Mouse (Mus musculus): ENCODE measurements around the gene Olfr180. TPM values are rescaled to one million over a fixed set of nuclear protein-coding genes. Genes with fewer than 3 reads are reported as not detected.

Gene Olfr180
- not detected in 2 replicates for polyA plus RNA-seq (2015; fragmentation: Nextera tagmentation; extraction: Ambion mirVana)

DNA sequence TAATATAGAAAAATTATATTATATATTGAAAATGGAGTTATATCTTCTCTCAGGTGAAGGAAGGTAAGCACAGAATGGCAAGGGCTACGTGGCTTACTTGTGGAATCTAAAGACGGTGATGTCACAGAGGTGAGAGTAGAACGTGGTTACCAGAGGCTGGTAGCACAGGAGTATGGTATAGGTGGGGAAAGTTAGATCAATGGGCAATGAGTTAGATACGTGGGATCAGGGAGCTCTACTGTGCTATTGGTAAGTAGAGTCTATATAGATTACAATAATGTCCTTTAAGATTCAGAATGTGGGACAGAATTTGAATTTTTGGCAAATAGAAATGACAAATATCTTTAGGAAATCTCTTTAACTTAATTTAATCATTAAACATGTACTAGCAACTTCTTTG is at the start of gene Olfr180:
Gene Olfr180 (minus strand): TSS at position 101 of the 400 bp plus-strand sequence.
- no peaks in the 10 kb centered on the region for H3K4me1 ChIP-seq
- H3K4me3 ChIP-seq (replicated peaks): no peak within 1 kb of the TSS
- H3K9ac ChIP-seq (replicated peaks): no peak within 1 kb of the TSS
- no peak within 1 kb of the TSS for H3K27ac ChIP-seq (replicated peaks)
- no peaks in the 10 kb centered on the region for H3K27me3 ChIP-seq (replicated peaks)
- no peaks in the 10 kb centered on the region for H3K9me3 ChIP-seq (replicated peaks)
- no peak for ATAC-seq (ENCODE audit: low FRiP score)
- no peaks in the 10 kb centered on the region for H3K36me3 ChIP-seq
- WGBS: 85% methylated on average over 4 of the region's 4 CpGs
- H3K4me2 ChIP-seq: no peak within 1 kb of the TSS

DNA sequence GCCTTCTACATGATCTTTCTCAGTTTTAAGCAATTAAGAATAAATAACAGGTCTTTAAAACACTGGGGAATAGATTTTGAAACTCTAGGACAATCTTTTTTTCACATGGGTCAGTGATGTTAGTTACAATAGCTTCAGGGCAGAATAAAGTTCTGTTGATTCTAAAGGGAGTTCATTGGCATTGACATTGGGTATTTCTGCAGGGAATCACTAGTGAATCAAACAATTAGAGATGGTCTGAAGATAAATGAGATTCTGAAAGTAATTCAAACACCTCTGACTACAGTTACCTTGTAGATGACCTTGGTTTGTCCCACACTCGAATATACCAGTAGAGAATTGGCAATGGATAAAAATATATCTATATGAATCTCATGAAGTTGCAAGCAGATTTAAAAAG is 537 bp downstream of the Olfr180 start, which contains the start of gene Olfr181:
Gene Olfr181 (minus strand): TSS at position 101 of the 400 bp plus-strand sequence.
- H3K36me3 ChIP-seq: no peaks in the 10 kb centered on the region
- H3K27ac ChIP-seq (replicated peaks): no peak within 1 kb of the TSS
- H3K4me1 ChIP-seq: no peaks in the 10 kb centered on the region
- WGBS: 77% methylated on average over 1 of the region's 1 CpGs
- H3K27me3 ChIP-seq (replicated peaks): no peaks in the 10 kb centered on the region
- no peak within 1 kb of the TSS for H3K4me3 ChIP-seq (replicated peaks)
- no peak within 1 kb of the TSS for H3K4me2 ChIP-seq
- H3K9me3 ChIP-seq (replicated peaks): no peaks in the 10 kb centered on the region
- H3K9ac ChIP-seq (replicated peaks): no peak within 1 kb of the TSS
- no peak for ATAC-seq (ENCODE audit: low FRiP score)

DNA sequence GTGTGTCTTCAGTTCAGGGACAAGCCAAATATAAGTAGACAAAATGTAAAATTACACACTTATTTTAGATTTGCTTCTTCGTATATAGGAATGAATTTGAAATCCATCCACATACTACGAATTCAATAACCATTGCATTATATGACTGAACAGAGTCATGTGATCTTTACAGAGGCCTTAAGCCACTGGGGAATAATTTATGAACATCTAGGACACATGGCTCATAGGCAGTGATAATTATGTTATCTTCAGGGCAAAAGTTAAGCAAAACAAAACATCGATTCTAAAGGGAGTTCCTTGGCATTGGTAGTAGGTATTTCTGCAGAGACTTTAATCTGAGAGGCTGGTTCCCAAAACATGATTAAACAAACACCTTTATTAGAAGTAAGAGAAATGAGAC is 37.2 kb downstream of the Olfr180 start, which contains the start of gene Olfr178:
Gene Olfr178 (minus strand): TSS at position 101 of the 400 bp plus-strand sequence.
- 92% methylated on average over 3 of the region's 3 CpGs for WGBS
- Histone ChIP-seq H3K4me3 (replicated peaks) (no peak within 1 kb of the TSS), H3K27me3 (replicated peaks) (no peaks in the 10 kb centered on the region), H3K4me1 (no peaks in the 10 kb centered on the region), H3K4me2 (no peak within 1 kb of the TSS), H3K27ac (replicated peaks) (no peak within 1 kb of the TSS), H3K9ac (replicated peaks) (no peak within 1 kb of the TSS), H3K36me3 (no peaks in the 10 kb centered on the region), H3K9me3 (replicated peaks) (no peaks in the 10 kb centered on the region)
- no peak for ATAC-seq (ENCODE audit: low FRiP score)

DNA sequence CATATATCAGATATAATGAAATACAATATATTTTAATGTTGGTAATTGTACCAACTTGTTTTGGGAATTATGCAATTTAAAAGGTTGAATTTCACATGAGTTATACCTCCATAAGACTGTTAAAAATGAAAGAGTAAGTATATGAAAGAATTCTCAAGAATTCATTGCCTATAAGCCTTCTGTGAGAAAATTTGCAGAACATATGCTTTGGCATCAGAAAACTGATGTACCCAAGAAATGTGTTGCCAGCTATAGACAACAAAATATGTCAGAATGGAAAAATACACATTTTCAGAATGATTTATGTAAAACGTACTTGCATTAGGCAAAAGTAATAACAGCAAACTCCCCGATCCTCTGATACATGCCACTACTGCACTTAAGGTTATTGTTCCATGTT is 44.8 kb downstream of the Olfr180 start:
- ATAC-seq (ENCODE audit: low FRiP score): no peak

DNA sequence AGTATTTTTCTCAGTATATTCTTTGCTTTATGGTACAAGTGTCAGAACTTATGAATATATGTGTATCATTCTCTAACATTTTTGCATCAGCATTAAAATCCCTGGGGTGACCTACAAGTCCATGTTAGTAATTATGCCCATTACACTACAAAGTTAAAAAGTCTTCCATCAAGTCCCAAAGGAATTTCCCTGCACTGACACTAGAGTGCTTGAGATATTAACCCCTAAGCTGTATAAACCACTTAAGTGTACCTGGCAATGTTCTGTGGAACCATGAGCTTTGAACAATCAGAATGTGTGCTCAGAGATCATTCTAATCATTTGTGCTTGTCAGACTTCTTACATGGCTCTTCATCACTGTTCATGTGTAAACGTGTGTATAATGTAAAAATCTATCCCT is 54.5 kb downstream of the Olfr180 start, which contains the start of gene Olfr177:
Gene Olfr177 (minus strand): TSS at position 101 of the 400 bp plus-strand sequence.
- no peak within 1 kb of the TSS for H3K4me2 ChIP-seq
- no peak within 1 kb of the TSS for H3K4me3 ChIP-seq (replicated peaks)
- WGBS: 49% methylated on average over 1 of the region's 1 CpGs
- no peak for ATAC-seq (ENCODE audit: low FRiP score)
- no peaks in the 10 kb centered on the region for H3K4me1 ChIP-seq
- no peak within 1 kb of the TSS for H3K9ac ChIP-seq (replicated peaks)
- no peaks in the 10 kb centered on the region for H3K36me3 ChIP-seq
- H3K9me3 ChIP-seq (replicated peaks): no peaks in the 10 kb centered on the region
- no peaks in the 10 kb centered on the region for H3K27me3 ChIP-seq (replicated peaks)
- H3K27ac ChIP-seq (replicated peaks): no peak within 1 kb of the TSS

More for the DNA sequence above, 44.8 kb downstream of the Olfr180 start:
- Histone ChIP-seq H3K4me1 (no peaks in the 10 kb centered on the region), H3K36me3 (no peaks in the 10 kb centered on the region), H3K4me2 (no peak overlapping the region), H3K4me3 (replicated peaks) (no peak overlapping the region), H3K9ac (replicated peaks) (no peak overlapping the region), H3K9me3 (replicated peaks) (no peaks in the 10 kb centered on the region), H3K27ac (replicated peaks) (no peak overlapping the region), H3K27me3 (replicated peaks) (no peaks in the 10 kb centered on the region)
- 92% methylated on average over 2 of the region's 2 CpGs for WGBS

Other genes with a start within 250 kb of the Olfr180 start
- gene Gpr15, start 210.3 kb downstream of the Olfr180 start, polyA plus RNA-seq (2015; fragmentation: Nextera tagmentation; extraction: Ambion mirVana): 0.56 TPM in 1 of 2 replicates, not detected in the other
- 141 TPM in 2 replicates for gene Cldnd1, start 201.5 kb downstream of the Olfr180 start, polyA plus RNA-seq (2015; fragmentation: Nextera tagmentation; extraction: Ambion mirVana)
- not detected in 2 replicates for gene Olfr172, start 166.2 kb downstream of the Olfr180 start, polyA plus RNA-seq (2015; fragmentation: Nextera tagmentation; extraction: Ambion mirVana)
- gene Olfr173, start 129.1 kb downstream of the Olfr180 start, polyA plus RNA-seq (2015; fragmentation: Nextera tagmentation; extraction: Ambion mirVana): not detected in 2 replicates
- gene Olfr175-ps1, start 102.6 kb downstream of the Olfr180 start, polyA plus RNA-seq (2015; fragmentation: Nextera tagmentation; extraction: Ambion mirVana): not detected in 2 replicates
- gene Olfr177, start 54.6 kb downstream of the Olfr180 start, polyA plus RNA-seq (2015; fragmentation: Nextera tagmentation; extraction: Ambion mirVana): not detected in 2 replicates
- gene Olfr178, start 37.3 kb downstream of the Olfr180 start, polyA plus RNA-seq (2015; fragmentation: Nextera tagmentation; extraction: Ambion mirVana): not detected in 2 replicates
- not detected in 2 replicates for gene Olfr181, start 637 bp downstream of the Olfr180 start, polyA plus RNA-seq (2015; fragmentation: Nextera tagmentation; extraction: Ambion mirVana)
- gene Olfr183, start 66.0 kb upstream of the Olfr180 start, polyA plus RNA-seq (2015; fragmentation: Nextera tagmentation; extraction: Ambion mirVana): not detected in 2 replicates
- gene Olfr186, start 100.9 kb upstream of the Olfr180 start, polyA plus RNA-seq (2015; fragmentation: Nextera tagmentation; extraction: Ambion mirVana): not detected in 2 replicates
- not detected in 2 replicates for gene Olfr187, start 110.4 kb upstream of the Olfr180 start, polyA plus RNA-seq (2015; fragmentation: Nextera tagmentation; extraction: Ambion mirVana)
- gene Olfr190, start 148.6 kb upstream of the Olfr180 start, polyA plus RNA-seq (2015; fragmentation: Nextera tagmentation; extraction: Ambion mirVana): not detected in 2 replicates
- not detected in 2 replicates for gene Olfr191, start 160.4 kb upstream of the Olfr180 start, polyA plus RNA-seq (2015; fragmentation: Nextera tagmentation; extraction: Ambion mirVana)
- gene Olfr193, start 182.5 kb upstream of the Olfr180 start, polyA plus RNA-seq (2015; fragmentation: Nextera tagmentation; extraction: Ambion mirVana): not detected in 2 replicates
- not detected in 2 replicates for gene Olfr194, start 191.7 kb upstream of the Olfr180 start, polyA plus RNA-seq (2015; fragmentation: Nextera tagmentation; extraction: Ambion mirVana)
- gene Olfr195, start 217.7 kb upstream of the Olfr180 start, polyA plus RNA-seq (2015; fragmentation: Nextera tagmentation; extraction: Ambion mirVana): not detected in 2 replicates
- gene Olfr196, start 241.1 kb upstream of the Olfr180 start, polyA plus RNA-seq (2015; fragmentation: Nextera tagmentation; extraction: Ambion mirVana): not detected in 2 replicates